Mouse (Mus musculus): Measurements from ENCODE around the gene Sox5. TPM values are rescaled to one million over a fixed set of nuclear protein-coding genes. Genes with fewer than 3 reads are reported as not detected.
A peak's percentile ranks its signal among the peaks of the same experiment; 100 is the strongest.

The Sox5 gene
- polyA plus RNA-seq, 1 experiment from 2014 or later = 25.5 TPM

DNA sequence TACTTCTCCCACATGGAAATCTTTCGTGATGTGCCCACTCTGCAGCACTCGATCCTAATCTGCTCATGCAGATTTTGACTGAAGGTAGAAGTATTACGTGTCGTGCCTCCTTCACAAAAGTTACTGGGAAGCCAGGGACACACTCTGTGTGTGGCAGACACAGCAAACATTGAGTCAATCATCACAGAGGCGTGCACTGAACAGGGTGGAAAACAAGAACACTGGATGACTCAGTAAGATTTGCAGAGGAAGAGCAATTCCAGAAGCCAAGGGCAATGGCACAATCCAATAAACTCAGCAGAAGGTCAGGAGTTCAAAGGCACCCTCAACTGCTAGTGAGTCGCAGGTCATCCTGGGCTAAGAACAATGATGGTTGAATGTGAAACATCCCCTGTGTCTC, 430.7 kb downstream of the Sox5 start:
- H3K36me3 ChIP-seq = no peaks in the 10 kb centered on the region
- no peak overlapping the region for H3K9ac ChIP-seq

DNA sequence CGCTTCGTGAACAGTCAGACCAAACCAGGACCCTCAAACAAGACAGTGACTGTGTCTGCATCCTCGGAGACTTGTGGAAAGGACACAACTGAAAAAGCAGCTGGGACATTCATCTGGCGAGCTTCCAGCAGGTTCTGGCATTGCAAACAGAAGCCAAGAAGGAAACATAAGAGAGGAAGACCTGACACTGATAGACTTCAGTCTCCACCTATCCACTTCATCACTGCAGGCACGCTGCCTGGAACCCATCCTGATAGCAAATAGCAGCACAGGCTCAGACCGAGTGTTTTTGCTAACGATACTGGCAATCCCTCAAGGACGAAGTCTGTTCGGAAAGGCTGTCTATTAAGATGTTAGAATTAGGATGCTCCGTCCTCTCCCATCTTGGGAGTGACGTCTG, 438.4 kb downstream of the Sox5 start:
- no peak overlapping the region for H3K4me2 ChIP-seq
- H3K36me3 ChIP-seq = no peaks in the 10 kb centered on the region
- no peaks in the 10 kb centered on the region for H3K4me1 ChIP-seq
- no peak overlapping the region for H3K9ac ChIP-seq
- no peak overlapping the region for H3K27ac ChIP-seq
- no peak overlapping the region for H3K4me3 ChIP-seq (replicated peaks)
- H3K27me3 ChIP-seq (replicated peaks) = no peaks in the 10 kb centered on the region
- ATAC-seq (ENCODE audit: insufficient read depth, low FRiP score, low read depth) = no peak
- no peaks in the 10 kb centered on the region for H3K9me3 ChIP-seq
- 61% methylated on average over 11 of the region's 11 CpGs for WGBS

More for the DNA sequence above, 430.7 kb downstream of the Sox5 start:
- no peak overlapping the region for H3K27ac ChIP-seq
- no peak overlapping the region for H3K4me2 ChIP-seq
- 82% methylated on average over 6 of the region's 6 CpGs for WGBS
- ATAC-seq (ENCODE audit: insufficient read depth, low FRiP score, low read depth) = no peak
- H3K27me3 ChIP-seq (replicated peaks) = no peaks in the 10 kb centered on the region
- H3K9me3 ChIP-seq = no peaks in the 10 kb centered on the region
- no peaks in the 10 kb centered on the region for H3K4me1 ChIP-seq
- H3K4me3 ChIP-seq (replicated peaks) = no peak overlapping the region

DNA sequence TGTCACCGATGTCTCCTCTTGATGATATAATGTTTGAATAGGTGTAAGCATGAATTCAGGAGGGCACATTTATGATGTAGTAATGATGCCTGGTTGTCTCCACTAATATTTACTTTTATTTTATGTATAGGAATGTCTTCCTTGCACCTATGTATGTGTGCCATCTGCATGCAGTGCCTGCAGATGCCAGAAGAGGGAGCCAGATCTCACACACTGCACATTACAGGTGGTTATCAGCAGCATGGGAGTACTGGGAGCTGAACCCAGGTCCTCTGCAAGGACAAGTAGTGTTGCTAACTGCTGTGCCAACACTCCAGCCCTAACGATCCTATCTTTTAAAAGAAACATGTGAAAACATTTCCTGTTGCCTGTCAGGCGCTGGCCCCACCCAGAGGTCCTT, 442.2 kb downstream of the Sox5 start:
- H3K4me1 ChIP-seq = no peaks in the 10 kb centered on the region
- ATAC-seq (ENCODE audit: insufficient read depth, low FRiP score, low read depth) = no peak

DNA sequence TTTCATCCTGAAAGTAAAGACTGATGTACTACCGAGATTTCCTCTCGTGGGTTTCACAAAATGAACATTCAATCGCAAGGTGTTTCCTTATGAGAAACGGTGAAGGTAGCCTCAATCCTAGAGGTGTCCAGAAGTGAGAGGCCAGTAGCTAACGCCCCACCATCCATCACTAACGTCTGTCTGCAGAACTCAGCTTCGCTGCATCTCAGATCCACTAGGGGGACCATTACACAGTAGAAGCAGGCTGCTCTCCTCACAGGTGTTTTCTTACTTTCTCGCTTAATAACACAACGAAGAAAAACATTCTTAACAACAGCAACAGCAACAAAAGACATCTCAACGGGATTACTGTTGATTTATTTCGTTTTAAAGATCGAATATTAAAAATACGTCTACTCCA, 442.8 kb downstream of the Sox5 start:
- Histone ChIP-seq H3K36me3 (no peaks in the 10 kb centered on the region), H3K9ac (no peak overlapping the region), H3K4me3 (replicated peaks) (no peak overlapping the region), H3K4me2 (no peak overlapping the region), H3K27me3 (replicated peaks) (no peaks in the 10 kb centered on the region), H3K4me1 (no peaks in the 10 kb centered on the region), H3K9me3 (no peaks in the 10 kb centered on the region), H3K27ac (no peak overlapping the region)
- no peak for ATAC-seq (ENCODE audit: insufficient read depth, low FRiP score, low read depth)
- WGBS = 65% methylated on average over 13 of the region's 13 CpGs

More for the DNA sequence above, 442.2 kb downstream of the Sox5 start:
- Histone ChIP-seq H3K9me3 (no peaks in the 10 kb centered on the region), H3K27me3 (replicated peaks) (no peaks in the 10 kb centered on the region), H3K9ac (no peak overlapping the region), H3K4me3 (replicated peaks) (no peak overlapping the region), H3K36me3 (no peaks in the 10 kb centered on the region), H3K4me2 (no peak overlapping the region), H3K27ac (no peak overlapping the region)
- 94% methylated on average over 3 of the region's 3 CpGs for WGBS

DNA sequence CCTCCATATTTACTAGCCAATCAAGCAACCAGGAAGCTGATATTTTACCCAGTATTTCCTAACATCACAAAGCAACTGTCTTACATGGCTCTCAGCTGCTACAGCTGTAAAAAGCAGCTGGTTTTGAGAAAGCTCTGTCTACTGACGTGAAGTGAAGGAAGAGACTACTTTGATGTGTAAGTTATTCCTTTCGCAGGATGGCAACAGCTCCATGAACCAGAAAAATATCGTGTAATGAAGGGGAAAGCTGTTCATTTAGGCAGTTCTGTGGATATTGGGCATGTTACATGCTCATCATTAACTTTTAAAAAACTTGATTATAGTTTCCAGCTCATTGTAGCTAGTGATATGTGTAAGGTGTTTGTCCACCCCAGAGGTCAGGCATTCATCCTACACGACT, 443.6 kb downstream of the Sox5 start:
- Histone ChIP-seq H3K9ac (no peak overlapping the region), H3K36me3 (no peaks in the 10 kb centered on the region), H3K27ac (no peak overlapping the region), H3K4me1 (no peaks in the 10 kb centered on the region), H3K4me3 (replicated peaks) (no peak overlapping the region), H3K27me3 (replicated peaks) (no peaks in the 10 kb centered on the region), H3K9me3 (no peaks in the 10 kb centered on the region), H3K4me2 (no peak overlapping the region)
- no peak for ATAC-seq (ENCODE audit: insufficient read depth, low FRiP score, low read depth)
- 83% methylated on average over 4 of the region's 4 CpGs for WGBS

DNA sequence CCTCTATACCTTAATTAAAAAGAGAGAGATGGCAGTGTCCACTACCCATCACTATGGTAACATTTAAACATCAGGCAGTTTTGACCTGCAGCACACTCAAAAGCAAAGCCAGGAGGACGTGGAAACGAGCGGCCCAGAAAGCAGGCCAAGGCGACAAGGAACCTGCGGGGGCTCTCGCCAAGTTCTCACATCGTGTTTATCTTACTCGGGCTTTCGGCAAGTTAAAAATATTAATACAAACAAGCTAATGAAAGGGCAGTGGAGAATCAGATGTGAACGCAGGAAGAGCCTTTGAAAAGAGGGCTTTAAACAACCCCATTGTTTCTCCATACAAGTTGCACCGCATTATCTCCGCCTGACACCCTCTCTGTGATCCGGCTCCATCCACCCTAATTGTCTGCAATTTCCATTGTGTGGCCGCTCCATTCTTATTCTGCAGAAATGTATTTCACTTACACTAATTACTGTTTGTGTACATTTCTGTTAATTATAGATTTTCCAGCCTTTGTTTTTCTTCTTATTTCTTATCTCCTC, 444.3 kb downstream of the Sox5 start:
- Histone ChIP-seq H3K4me3 (replicated peaks) (no peak overlapping the region), H3K27me3 (replicated peaks) (no peaks in the 10 kb centered on the region), H3K4me2 (no peak overlapping the region), H3K9ac (no peak overlapping the region), H3K9me3 (no peaks in the 10 kb centered on the region), H3K36me3 (no peaks in the 10 kb centered on the region), H3K4me1 (no peaks in the 10 kb centered on the region), H3K27ac (no peak overlapping the region)
- ATAC-seq (ENCODE audit: insufficient read depth, low FRiP score, low read depth) = no peak
- 35% methylated on average over 14 of the region's 14 CpGs for WGBS

DNA sequence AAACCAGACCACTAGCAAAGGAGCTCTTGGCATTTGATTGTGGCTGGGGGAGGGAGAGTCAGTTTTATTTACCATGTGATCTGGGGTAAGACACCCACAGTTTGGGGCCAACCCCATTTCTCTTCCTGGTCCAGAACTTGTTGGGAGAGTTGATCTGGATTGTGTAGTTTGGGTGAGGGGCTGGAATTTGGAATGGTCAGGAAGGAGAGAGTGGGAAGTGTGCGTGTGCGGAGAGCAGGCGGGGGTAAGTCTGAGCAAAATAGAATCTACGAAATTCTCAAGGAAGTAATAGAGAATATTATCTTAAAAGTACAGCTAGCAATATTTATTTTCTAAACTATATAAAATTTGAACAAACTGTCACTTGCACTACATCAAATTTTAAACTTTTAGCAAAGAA, 445.0 kb downstream of the Sox5 start:
- no peaks in the 10 kb centered on the region for H3K9me3 ChIP-seq
- no peaks in the 10 kb centered on the region for H3K4me1 ChIP-seq
- H3K4me3 ChIP-seq (replicated peaks) = no peak overlapping the region
- H3K9ac ChIP-seq = no peak overlapping the region
- no peak overlapping the region for H3K4me2 ChIP-seq
- H3K27ac ChIP-seq = no peak overlapping the region
- WGBS = 90% methylated on average over 4 of the region's 4 CpGs
- no peaks in the 10 kb centered on the region for H3K27me3 ChIP-seq (replicated peaks)
- H3K36me3 ChIP-seq = no peaks in the 10 kb centered on the region
- ATAC-seq (ENCODE audit: insufficient read depth, low FRiP score, low read depth) = no peak

DNA sequence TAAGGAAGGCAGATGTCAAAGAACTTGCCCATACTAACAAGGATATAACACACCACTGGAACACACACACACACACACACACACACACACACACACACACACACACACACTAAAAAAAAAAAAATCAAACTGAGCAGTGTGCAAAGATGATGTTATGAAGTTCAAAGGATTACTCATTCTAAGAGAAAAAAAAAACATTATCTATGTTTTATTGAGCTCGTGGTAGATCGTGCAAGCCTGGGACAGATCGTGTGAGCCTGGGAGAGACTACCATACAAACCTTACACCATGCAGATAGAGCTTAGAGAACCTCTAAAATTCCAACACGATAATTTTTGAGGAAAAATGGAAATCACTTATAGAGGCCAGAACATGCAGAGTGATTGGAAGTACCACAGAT, 448.6 kb downstream of the Sox5 start:
- no peak overlapping the region for H3K4me3 ChIP-seq (replicated peaks)
- no peak for ATAC-seq (ENCODE audit: insufficient read depth, low FRiP score, low read depth)
- no peaks in the 10 kb centered on the region for H3K36me3 ChIP-seq
- H3K4me1 ChIP-seq = no peaks in the 10 kb centered on the region
- H3K27ac ChIP-seq = no peak overlapping the region
- WGBS = 79% methylated on average over 4 of the region's 4 CpGs
- no peak overlapping the region for H3K9ac ChIP-seq
- no peaks in the 10 kb centered on the region for H3K27me3 ChIP-seq (replicated peaks)
- no peaks in the 10 kb centered on the region for H3K9me3 ChIP-seq
- H3K4me2 ChIP-seq = no peak overlapping the region

DNA sequence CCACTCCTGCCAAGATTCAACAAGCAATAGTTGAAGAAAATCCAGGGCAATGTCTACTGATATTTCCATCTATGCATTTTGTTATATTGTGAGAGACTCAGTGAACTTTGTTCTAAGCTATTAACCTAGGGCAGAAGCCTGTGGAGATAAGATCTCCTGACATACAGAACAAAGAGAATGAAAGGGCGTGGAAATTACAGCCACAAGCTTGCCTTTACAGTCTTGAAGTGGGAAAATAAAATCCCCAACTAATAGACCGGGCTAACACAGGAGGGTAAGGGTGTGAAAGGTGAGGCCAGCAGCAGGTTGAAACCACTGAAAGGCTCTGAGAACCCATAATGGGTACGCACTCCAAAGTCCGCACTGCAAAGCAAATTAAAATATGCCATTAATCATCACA, 449.8 kb downstream of the Sox5 start:
- Histone ChIP-seq H3K4me1 (no peaks in the 10 kb centered on the region), H3K36me3 (no peaks in the 10 kb centered on the region), H3K9me3 (no peaks in the 10 kb centered on the region), H3K27ac (no peak overlapping the region), H3K27me3 (replicated peaks) (no peaks in the 10 kb centered on the region), H3K4me3 (replicated peaks) (no peak overlapping the region), H3K4me2 (no peak overlapping the region), H3K9ac (no peak overlapping the region)
- 76% methylated on average over 4 of the region's 4 CpGs for WGBS
- ATAC-seq (ENCODE audit: insufficient read depth, low FRiP score, low read depth) = no peak

DNA sequence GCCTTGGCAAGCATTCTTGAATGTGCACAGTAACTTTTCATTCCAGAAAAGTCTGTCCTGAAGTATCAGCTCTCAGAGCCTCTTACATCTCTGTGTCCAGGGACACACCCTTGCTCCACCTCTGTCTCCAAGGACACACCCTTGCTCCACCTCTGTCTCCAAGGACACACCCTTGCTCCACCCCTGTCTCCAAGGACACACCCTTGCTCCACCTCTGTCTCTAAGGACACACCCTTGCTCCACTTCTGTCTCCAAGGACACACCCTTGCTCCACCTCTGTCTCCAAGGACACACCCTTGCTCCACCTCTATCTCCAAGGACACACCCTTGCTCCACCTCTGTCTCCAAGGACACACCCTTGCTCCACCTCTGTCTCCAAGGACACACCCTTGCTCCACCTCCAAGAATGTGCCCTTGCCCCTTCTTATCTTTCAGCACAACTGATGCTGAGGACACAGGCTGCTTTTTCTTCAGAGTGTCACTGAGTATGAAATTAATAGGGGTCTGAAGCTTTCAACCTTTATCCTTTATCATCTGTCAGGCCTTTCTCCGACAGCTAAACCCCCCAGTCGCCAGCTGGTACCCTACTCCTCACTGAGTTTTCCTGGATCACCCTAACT, 452.4 kb downstream of the Sox5 start:
- ATAC-seq (ENCODE audit: insufficient read depth, low FRiP score, low read depth) = no peak
- 61% methylated on average over 2 of the region's 2 CpGs for WGBS

DNA sequence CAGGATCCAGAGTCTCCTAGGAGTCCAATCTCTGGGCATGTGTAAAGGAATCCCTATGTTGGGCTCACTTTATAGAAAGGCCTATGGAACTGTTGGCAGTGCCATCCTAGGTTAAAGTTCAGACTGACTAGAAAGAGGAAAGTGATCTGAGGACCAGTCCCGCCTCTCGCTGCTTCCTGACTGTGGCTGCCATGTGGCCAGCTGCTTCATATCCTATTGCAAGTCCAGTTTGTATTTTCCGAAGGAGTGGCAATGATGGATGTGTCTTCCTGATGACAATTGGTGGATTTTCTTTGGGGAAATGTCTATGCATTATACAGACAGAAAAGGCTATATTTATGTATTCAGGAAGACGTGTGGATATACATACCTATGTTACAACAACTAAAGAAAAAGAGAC, 453.0 kb downstream of the Sox5 start:
- ATAC-seq (ENCODE audit: insufficient read depth, low FRiP score, low read depth) = no peak
- WGBS = 54% methylated on average over 4 of the region's 4 CpGs
- Histone ChIP-seq H3K27me3 (replicated peaks) (no peaks in the 10 kb centered on the region), H3K9me3 (no peaks in the 10 kb centered on the region), H3K36me3 (no peaks in the 10 kb centered on the region), H3K4me2 (no peak overlapping the region), H3K27ac (no peak overlapping the region), H3K9ac (no peak overlapping the region), H3K4me1 (no peaks in the 10 kb centered on the region), H3K4me3 (replicated peaks) (no peak overlapping the region)

More for the DNA sequence above, 452.4 kb downstream of the Sox5 start:
- no peak overlapping the region for H3K4me3 ChIP-seq (replicated peaks)
- no peak overlapping the region for H3K9ac ChIP-seq
- no peak overlapping the region for H3K27ac ChIP-seq
- no peaks in the 10 kb centered on the region for H3K36me3 ChIP-seq
- no peak overlapping the region for H3K4me2 ChIP-seq
- H3K27me3 ChIP-seq (replicated peaks) = no peaks in the 10 kb centered on the region
- no peaks in the 10 kb centered on the region for H3K9me3 ChIP-seq
- H3K4me1 ChIP-seq = no peaks in the 10 kb centered on the region

DNA sequence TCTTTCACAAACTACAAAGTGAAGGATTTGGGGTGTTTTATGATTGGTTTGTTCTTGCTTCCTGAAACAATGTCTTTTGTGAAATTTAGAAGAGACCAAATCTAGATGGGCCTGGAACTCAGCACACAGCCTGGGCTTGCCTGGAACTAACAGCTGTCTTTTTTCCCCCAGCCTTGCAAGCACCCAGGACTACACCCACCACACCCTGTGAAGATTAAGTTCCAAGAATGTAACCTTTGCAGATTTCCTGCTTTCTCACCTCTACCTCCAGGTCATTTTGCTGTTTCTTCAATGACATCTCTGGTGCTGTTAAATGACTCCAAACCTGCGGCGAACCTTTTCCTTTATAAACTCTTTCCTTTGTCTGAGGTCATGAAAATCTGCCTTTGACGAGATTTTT, 455.0 kb downstream of the Sox5 start:
- H3K9ac ChIP-seq = no peak overlapping the region
- 70% methylated on average over 3 of the region's 3 CpGs for WGBS
- no peak for ATAC-seq (ENCODE audit: insufficient read depth, low FRiP score, low read depth)
- no peaks in the 10 kb centered on the region for H3K27me3 ChIP-seq (replicated peaks)
- no peaks in the 10 kb centered on the region for H3K36me3 ChIP-seq
- no peak overlapping the region for H3K27ac ChIP-seq
- H3K4me3 ChIP-seq (replicated peaks) = no peak overlapping the region
- H3K4me1 ChIP-seq = no peaks in the 10 kb centered on the region
- no peak overlapping the region for H3K4me2 ChIP-seq
- no peaks in the 10 kb centered on the region for H3K9me3 ChIP-seq

DNA sequence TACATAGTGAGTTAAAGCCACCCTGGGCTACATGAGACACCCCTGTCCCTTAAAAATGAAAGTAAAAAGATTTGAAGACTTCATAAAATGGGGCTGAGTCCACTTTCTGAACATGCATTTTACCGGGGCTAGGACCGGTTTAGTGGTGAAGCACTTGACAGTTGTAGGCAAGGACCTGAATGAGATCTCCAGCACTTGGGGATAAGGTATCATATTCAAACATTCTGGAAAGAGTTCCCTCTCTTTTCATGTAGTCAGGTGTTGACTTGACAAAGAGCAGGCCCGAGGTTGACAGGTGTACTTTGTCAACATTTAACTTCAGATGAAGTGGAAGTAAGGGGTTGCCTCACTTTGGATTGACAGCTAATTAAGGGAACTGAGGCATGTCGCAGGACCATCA, 458.4 kb downstream of the Sox5 start:
- H3K36me3 ChIP-seq = no peaks in the 10 kb centered on the region
- H3K9me3 ChIP-seq = no peaks in the 10 kb centered on the region
- H3K9ac ChIP-seq = no peak overlapping the region
- no peak overlapping the region for H3K4me2 ChIP-seq
- no peaks in the 10 kb centered on the region for H3K4me1 ChIP-seq
- peak; percentile 56; the same call in 1 of the 2 replicates for ATAC-seq (ENCODE audit: insufficient read depth, low FRiP score, low read depth)
- H3K27ac ChIP-seq = no peak overlapping the region
- no peaks in the 10 kb centered on the region for H3K27me3 ChIP-seq (replicated peaks)
- WGBS = 58% methylated on average over 4 of the region's 4 CpGs
- H3K4me3 ChIP-seq (replicated peaks) = no peak overlapping the region

Measured in stomach, embryonic 15.5 days (tissue).